In the genomic region with DNA sequence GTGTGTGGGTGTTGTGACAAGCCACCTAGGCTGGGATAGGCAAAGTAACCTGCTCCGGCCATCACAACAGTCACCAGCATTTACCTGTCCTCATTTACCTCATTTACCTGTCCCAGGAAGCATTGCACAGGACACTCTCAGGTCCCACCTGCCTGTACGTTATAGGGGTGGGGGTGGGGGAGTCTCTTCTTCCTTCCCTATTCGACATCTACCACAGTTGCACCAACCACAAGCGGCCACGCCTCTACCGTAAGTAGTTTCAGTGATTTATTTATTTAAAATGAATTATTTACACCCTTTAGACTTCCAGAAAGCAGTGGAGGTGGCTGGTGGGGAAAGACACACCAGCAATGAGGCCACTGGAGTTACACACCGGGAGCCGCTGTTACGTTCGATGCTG, we compare ENCODE assay signal across 16 mouse cellular contexts.
DNase-seq lines count a peak whose midpoint lies in the region; ATAC-seq lines count a peak whose summit lies in the region.
"Had no signal": no experiment of that assay in that cellular context is flagged by ENCODE, and none has a peak within 500 bp of the region (broad histone marks: within the 10 kb centered on the region; RNA-seq: fewer than 3 reads in every experiment).

No protein-coding gene starts in this region.

- peaks cover 3% of the 10 kb centered on the region; the same call in 1 of the 2 replicates for H3K4me1 ChIP-seq in hindbrain, embryonic 16.5 days (ENCODE audit: control insufficient read depth, insufficient read depth, low read depth, low read length)
- H3K4me1 ChIP-seq: embryonic facial prominence, embryonic 12.5 days had no signal

- no peaks in the 10 kb centered on the region for H3K36me3 ChIP-seq in hindbrain, embryonic 16.5 days (ENCODE audit: control insufficient read depth, insufficient read depth, low read length)
- H3K36me3 ChIP-seq: embryonic facial prominence, embryonic 10.5 days; embryonic facial prominence, embryonic 12.5 days; forebrain, embryonic 15.5 days had no signal

- WGBS in hindbrain, embryonic 16.5 days = 84% methylated on average over 10 of the region's 10 CpGs

- no peaks in the 10 kb centered on the region for H3K27me3 ChIP-seq in hindbrain, embryonic 16.5 days (replicated peaks; ENCODE audit: control insufficient read depth, insufficient read depth, low read length)

- H3K4me3 ChIP-seq in hindbrain, embryonic 16.5 days (ENCODE audit: low read length) = no peak overlapping the region
- H3K4me3 ChIP-seq: embryonic facial prominence, embryonic 10.5 days; embryonic facial prominence, embryonic 12.5 days; forebrain, embryonic 13.5 days; forebrain, embryonic 15.5 days had no signal

- no peak overlapping the region for H3K9ac ChIP-seq in hindbrain, embryonic 16.5 days (ENCODE audit: low read depth, low read length)
- H3K9ac ChIP-seq: embryonic facial prominence, embryonic 12.5 days; forebrain, embryonic 13.5 days; forebrain, embryonic 15.5 days had no signal

- ATAC-seq in common myeloid progenitor, adult 5-6 weeks (replicated peaks; ENCODE audit: low read depth, poor library complexity, severe bottlenecking) = peak; percentile 30
- peak; percentile 21 to 60; a peak in 3 of 4 replicates for ATAC-seq in hematopoietic stem cell, adult 5-6 weeks (replicated peaks in 1 of 2; ENCODE audit: insufficient read depth in 1 of 2, low FRiP score in 2 of 2, low TSS enrichment in 1 of 2, low read depth in 1 of 2, poor library complexity in 2 of 2, severe bottlenecking in 2 of 2)
- ATAC-seq in megakaryocyte progenitor cell, adult 5-6 weeks (replicated peaks; ENCODE audit: poor library complexity) = peak; percentile 25; the same call in 1 of the 2 replicates
- no peak for ATAC-seq in hindbrain, embryonic 16.5 days
- ATAC-seq: forebrain, embryonic 13.5 days; forebrain, embryonic 15.5 days had no signal

- no peak overlapping the region for H3K27ac ChIP-seq in hindbrain, embryonic 16.5 days (ENCODE audit: low read depth, low read length)
- H3K27ac ChIP-seq: embryonic facial prominence, embryonic 10.5 days; embryonic facial prominence, embryonic 12.5 days; forebrain, embryonic 13.5 days; forebrain, embryonic 15.5 days had no signal

- H3K9me3 ChIP-seq in hindbrain, embryonic 16.5 days (ENCODE audit: control insufficient read depth, low read length) = no peaks in the 10 kb centered on the region
- H3K9me3 ChIP-seq: embryonic facial prominence, embryonic 10.5 days; embryonic facial prominence, embryonic 12.5 days; forebrain, embryonic 13.5 days; forebrain, embryonic 15.5 days had no signal

- no peak for DNase-seq in layer of hippocampus, adult 8-10 months (ENCODE audit: low spot score in 2 of 2)
- DNase-seq in spleen, adult 12 weeks (ENCODE audit: low spot score) = no peak
- DNase-seq: adrenal gland, postnatal 25 days; cerebellum, adult 11 months; cerebellum, adult 18-20 months; cerebellum, adult 8-10 months; cerebellum, postnatal 14 days; cerebellum, postnatal 36 days had no signal

- no peak overlapping the region for H3K4me2 ChIP-seq in hindbrain, embryonic 16.5 days (ENCODE audit: low read length)
- H3K4me2 ChIP-seq: embryonic facial prominence, embryonic 12.5 days; forebrain, embryonic 13.5 days; forebrain, embryonic 15.5 days had no signal
